Mouse (Mus musculus): Measurements from ENCODE around the gene Krtap28-10. TPM values are rescaled to one million over a fixed set of nuclear protein-coding genes. Genes with fewer than 3 reads are reported as not detected.

The Krtap28-10 gene
- polyA plus RNA-seq, 1 experiment = not detected

DNA sequence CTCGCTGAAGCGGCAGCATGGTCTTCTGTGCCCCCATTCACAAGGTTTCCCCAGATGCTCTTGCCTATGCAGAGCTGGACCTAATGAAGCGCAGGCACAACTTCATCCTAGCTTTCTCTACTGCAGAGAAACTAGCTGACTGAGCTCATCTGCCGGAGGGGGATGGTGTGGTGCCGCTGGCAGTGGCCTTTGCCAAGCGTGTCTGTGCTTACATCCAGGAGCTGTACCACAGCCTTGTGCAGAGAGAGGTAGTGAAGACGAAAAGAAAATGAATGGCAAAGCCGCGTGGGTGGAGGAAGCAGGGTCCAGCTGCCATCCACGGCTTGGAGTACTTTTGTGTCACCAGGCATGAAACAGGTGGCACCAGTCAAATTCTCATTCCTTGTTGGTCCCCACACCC is 24.9 kb upstream of the Krtap28-10 start:
- H3K4me1 ChIP-seq (replicated peaks; ENCODE audit: control insufficient read depth, insufficient read depth, low read length) = no peaks in the 10 kb centered on the region
- no peak overlapping the region for H3K27ac ChIP-seq (ENCODE audit: control insufficient read depth, insufficient read depth, low read length)
- no peak for DNase-seq
- H3K4me3 ChIP-seq (ENCODE audit: control insufficient read depth, insufficient read depth, low read length) = no peak overlapping the region
- WGBS = 83% methylated on average over 10 of the region's 10 CpGs
- TF ChIP-seq CTCF (IDR thresholded peaks at IDR 0.05; ENCODE audit: borderline replicate concordance, control insufficient read depth, extremely low read depth, insufficient read depth, low read length, poor library complexity) (no peak), POLR2A (IDR thresholded peaks at IDR 0.05; ENCODE audit: control insufficient read depth, extremely low read depth, insufficient read depth, low read length, poor library complexity) (no peak)
- no peaks in the 10 kb centered on the region for H3K36me3 ChIP-seq (ENCODE audit: control insufficient read depth, insufficient read depth, low read length)
- H3K27me3 ChIP-seq (ENCODE audit: control insufficient read depth, insufficient read depth, low read length) = no peaks in the 10 kb centered on the region

DNA sequence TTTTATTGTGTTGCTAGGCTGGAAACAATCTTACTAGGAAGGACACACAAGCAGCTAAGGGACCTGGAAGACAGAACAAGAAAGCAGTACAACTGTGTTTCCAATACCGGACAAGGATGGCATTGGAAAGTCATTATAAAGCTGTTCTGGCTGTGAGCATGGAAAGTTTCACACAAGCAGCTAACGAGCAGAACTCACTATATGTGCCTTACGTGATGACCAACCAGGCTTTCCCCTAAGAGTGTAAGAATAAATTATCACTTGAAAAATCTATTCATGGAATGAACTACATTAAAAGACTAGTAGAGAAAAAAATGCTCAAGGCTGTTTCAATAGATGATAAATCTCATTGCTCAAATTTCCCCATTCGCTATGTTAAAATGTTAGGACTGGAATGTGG is 24.3 kb upstream of the Krtap28-10 start:
- 92% methylated on average over 4 of the region's 4 CpGs for WGBS
- TF ChIP-seq POLR2A (IDR thresholded peaks at IDR 0.05; ENCODE audit: control insufficient read depth, extremely low read depth, insufficient read depth, low read length, poor library complexity) (no peak), CTCF (IDR thresholded peaks at IDR 0.05; ENCODE audit: borderline replicate concordance, control insufficient read depth, extremely low read depth, insufficient read depth, low read length, poor library complexity) (no peak)
- Histone ChIP-seq H3K4me3 (ENCODE audit: control insufficient read depth, insufficient read depth, low read length) (no peak overlapping the region), H3K4me1 (replicated peaks; ENCODE audit: control insufficient read depth, insufficient read depth, low read length) (no peaks in the 10 kb centered on the region), H3K36me3 (ENCODE audit: control insufficient read depth, insufficient read depth, low read length) (no peaks in the 10 kb centered on the region), H3K27me3 (ENCODE audit: control insufficient read depth, insufficient read depth, low read length) (no peaks in the 10 kb centered on the region), H3K27ac (ENCODE audit: control insufficient read depth, insufficient read depth, low read length) (no peak overlapping the region)
- no peak for DNase-seq

DNA sequence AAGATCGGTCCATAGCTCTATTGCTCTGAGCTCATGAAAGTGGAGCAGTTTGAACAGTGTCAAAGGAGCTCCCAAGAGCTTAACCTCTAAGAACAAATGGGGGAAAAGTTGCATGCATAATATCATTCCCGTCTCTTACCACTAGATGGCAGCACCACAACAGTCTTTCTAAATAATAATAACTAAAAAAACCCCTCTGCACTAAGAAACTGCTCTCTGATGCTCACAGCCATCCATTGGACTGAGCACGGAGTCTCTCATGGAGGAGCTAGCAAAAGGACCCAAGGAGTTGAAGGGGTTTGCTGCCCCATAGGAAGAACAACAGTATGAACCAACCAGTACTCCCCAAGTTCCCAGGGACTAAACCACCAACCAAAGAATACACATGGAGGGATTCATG is 22.6 kb upstream of the Krtap28-10 start:
- no peaks in the 10 kb centered on the region for H3K27me3 ChIP-seq (ENCODE audit: control insufficient read depth, insufficient read depth, low read length)
- TF ChIP-seq POLR2A (IDR thresholded peaks at IDR 0.05; ENCODE audit: control insufficient read depth, extremely low read depth, insufficient read depth, low read length, poor library complexity) (no peak), CTCF (IDR thresholded peaks at IDR 0.05; ENCODE audit: borderline replicate concordance, control insufficient read depth, extremely low read depth, insufficient read depth, low read length, poor library complexity) (no peak)
- DNase-seq = no peak
- no peak overlapping the region for H3K27ac ChIP-seq (ENCODE audit: control insufficient read depth, insufficient read depth, low read length)
- H3K4me3 ChIP-seq (ENCODE audit: control insufficient read depth, insufficient read depth, low read length) = no peak overlapping the region
- H3K4me1 ChIP-seq (replicated peaks; ENCODE audit: control insufficient read depth, insufficient read depth, low read length) = no peaks in the 10 kb centered on the region
- 16% methylated on average over 3 of the region's 3 CpGs for WGBS
- no peaks in the 10 kb centered on the region for H3K36me3 ChIP-seq (ENCODE audit: control insufficient read depth, insufficient read depth, low read length)

DNA sequence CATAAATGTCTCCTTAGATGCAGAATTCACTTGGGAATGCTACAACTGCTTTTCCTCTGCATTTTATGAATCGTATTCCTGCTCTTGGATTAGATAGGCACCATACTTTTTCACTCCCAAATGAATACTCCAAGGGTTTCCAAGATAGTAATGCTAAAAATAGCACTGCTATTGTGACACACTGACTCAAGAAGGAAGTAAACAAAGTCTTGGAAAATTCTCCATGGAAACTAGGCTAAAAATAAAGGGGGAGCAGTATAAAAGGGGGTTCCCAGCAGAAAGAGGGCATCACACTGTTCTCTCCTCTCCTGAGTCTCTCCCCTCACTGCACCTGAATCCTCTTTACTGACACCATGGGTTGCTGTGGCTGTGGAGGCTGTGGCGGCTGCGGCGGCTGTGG is 18.4 kb upstream of the Krtap28-10 start, which contains the start of gene Krtap28-13:
Gene Krtap28-13, plus strand, starts transcription at position 288 of the 400 bp plus-strand sequence.
- WGBS = 94% methylated on average over 4 of the region's 4 CpGs
- no peak for TF ChIP-seq CTCF (IDR thresholded peaks at IDR 0.05; ENCODE audit: borderline replicate concordance, control insufficient read depth, extremely low read depth, insufficient read depth, low read length, poor library complexity)
- no peak for TF ChIP-seq POLR2A (IDR thresholded peaks at IDR 0.05; ENCODE audit: control insufficient read depth, extremely low read depth, insufficient read depth, low read length, poor library complexity)
- H3K4me1 ChIP-seq (replicated peaks; ENCODE audit: control insufficient read depth, insufficient read depth, low read length) = no peaks in the 10 kb centered on the region

DNA sequence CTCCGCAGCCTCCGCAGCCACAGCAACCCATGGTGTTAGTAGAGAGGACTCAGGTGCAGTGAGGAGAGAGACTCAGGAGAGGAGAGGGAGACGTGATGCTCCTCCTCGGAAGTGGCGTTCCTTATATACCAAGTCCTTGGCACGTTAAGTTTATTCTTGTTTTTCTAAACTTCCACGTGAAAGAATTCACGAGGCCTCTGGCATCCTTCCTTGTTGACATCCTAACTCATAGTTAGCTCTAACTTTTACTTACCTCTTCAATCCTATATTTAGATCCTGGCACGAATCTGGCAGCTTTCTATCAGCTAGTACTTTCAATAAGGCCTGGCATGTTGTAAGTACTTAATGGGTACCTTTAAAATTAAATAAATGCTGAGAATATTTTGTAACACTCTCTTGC is 17.0 kb upstream of the Krtap28-10 start, which contains the start of gene A030005K14Rik:
Gene A030005K14Rik, minus strand, starts transcription at position 101 of the 400 bp plus-strand sequence.
- 92% methylated on average over 9 of the region's 9 CpGs for WGBS
- Histone ChIP-seq H3K4me3 (ENCODE audit: control insufficient read depth, insufficient read depth, low read length) (no peak within 1 kb of the TSS), H3K27ac (ENCODE audit: control insufficient read depth, insufficient read depth, low read length) (no peak within 1 kb of the TSS), H3K4me1 (replicated peaks; ENCODE audit: control insufficient read depth, insufficient read depth, low read length) (no peaks in the 10 kb centered on the region), H3K27me3 (ENCODE audit: control insufficient read depth, insufficient read depth, low read length) (no peaks in the 10 kb centered on the region), H3K36me3 (ENCODE audit: control insufficient read depth, insufficient read depth, low read length) (no peaks in the 10 kb centered on the region)
- no peak for DNase-seq
- TF ChIP-seq POLR2A (IDR thresholded peaks at IDR 0.05; ENCODE audit: control insufficient read depth, extremely low read depth, insufficient read depth, low read length, poor library complexity) (no peak), CTCF (IDR thresholded peaks at IDR 0.05; ENCODE audit: borderline replicate concordance, control insufficient read depth, extremely low read depth, insufficient read depth, low read length, poor library complexity) (no peak)

More for the DNA sequence above, 18.4 kb upstream of the Krtap28-10 start, which contains the start of gene Krtap28-13:
- H3K4me3 ChIP-seq (ENCODE audit: control insufficient read depth, insufficient read depth, low read length) = no peak within 1 kb of the TSS
- no peak for DNase-seq
- H3K27ac ChIP-seq (ENCODE audit: control insufficient read depth, insufficient read depth, low read length) = no peak within 1 kb of the TSS
- H3K27me3 ChIP-seq (ENCODE audit: control insufficient read depth, insufficient read depth, low read length) = no peaks in the 10 kb centered on the region
- no peaks in the 10 kb centered on the region for H3K36me3 ChIP-seq (ENCODE audit: control insufficient read depth, insufficient read depth, low read length)

DNA sequence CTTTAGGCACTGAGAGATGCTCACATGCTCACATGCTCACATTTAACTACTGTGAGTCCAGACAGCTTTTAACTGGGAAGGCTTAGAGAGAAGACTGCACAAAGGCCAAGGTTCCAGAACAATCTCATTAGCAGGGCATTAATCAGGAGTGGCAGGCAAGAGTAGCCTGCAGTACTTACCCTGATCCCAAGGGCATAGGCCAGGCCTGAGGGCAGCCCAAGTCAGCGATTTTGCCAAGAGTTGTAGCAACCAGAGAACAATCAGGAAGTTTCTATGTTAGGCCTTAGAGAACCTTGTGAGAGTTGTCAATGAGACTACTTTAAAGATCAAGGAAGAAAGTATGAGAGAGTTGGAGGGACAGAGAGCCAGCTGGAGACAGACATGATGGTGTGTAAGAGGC is 16.2 kb upstream of the Krtap28-10 start:
- H3K27ac ChIP-seq (ENCODE audit: control insufficient read depth, insufficient read depth, low read length) = no peak overlapping the region
- no peak overlapping the region for H3K4me3 ChIP-seq (ENCODE audit: control insufficient read depth, insufficient read depth, low read length)
- TF ChIP-seq POLR2A (IDR thresholded peaks at IDR 0.05; ENCODE audit: control insufficient read depth, extremely low read depth, insufficient read depth, low read length, poor library complexity) = no peak
- no peak for TF ChIP-seq CTCF (IDR thresholded peaks at IDR 0.05; ENCODE audit: borderline replicate concordance, control insufficient read depth, extremely low read depth, insufficient read depth, low read length, poor library complexity)
- H3K4me1 ChIP-seq (replicated peaks; ENCODE audit: control insufficient read depth, insufficient read depth, low read length) = no peaks in the 10 kb centered on the region
- DNase-seq = no peak
- WGBS = 84% methylated on average over 1 of the region's 1 CpGs
- H3K36me3 ChIP-seq (ENCODE audit: control insufficient read depth, insufficient read depth, low read length) = no peaks in the 10 kb centered on the region
- H3K27me3 ChIP-seq (ENCODE audit: control insufficient read depth, insufficient read depth, low read length) = no peaks in the 10 kb centered on the region

DNA sequence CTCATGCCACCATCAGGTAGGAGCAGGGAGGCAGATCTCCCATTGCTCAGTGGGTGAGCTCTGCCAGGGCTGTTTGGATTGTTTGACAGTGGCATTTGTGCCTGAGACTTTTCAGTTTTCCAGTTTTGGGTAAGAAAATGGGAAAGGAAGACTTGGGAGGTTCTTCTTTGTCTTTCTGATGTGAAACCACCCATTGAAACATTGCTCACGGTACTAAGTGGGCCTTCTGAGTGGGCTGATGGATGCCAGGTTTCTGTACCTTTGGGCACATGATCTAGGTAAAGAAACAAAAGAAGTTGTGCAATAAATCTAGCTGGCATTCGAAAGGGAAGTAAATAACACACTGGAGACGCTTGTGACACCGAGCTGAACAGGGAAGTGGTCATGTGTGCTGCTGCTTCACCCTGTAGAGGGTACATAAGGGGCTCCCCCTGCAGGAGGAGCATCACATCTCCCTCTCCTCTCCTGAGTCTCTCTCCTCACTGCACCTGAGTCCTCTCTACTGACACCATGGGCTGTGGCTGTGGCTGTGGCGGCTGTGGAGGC is 2.7 kb upstream of the Krtap28-10 start, which contains the start of gene Gm47969:
Gene Gm47969, plus strand, starts transcription at position 51 of the 546 bp plus-strand sequence.
- Histone ChIP-seq H3K4me3 (ENCODE audit: control insufficient read depth, insufficient read depth, low read length) (no peak within 1 kb of the TSS), H3K4me1 (replicated peaks; ENCODE audit: control insufficient read depth, insufficient read depth, low read length) (no peaks in the 10 kb centered on the region), H3K36me3 (ENCODE audit: control insufficient read depth, insufficient read depth, low read length) (no peaks in the 10 kb centered on the region), H3K27ac (ENCODE audit: control insufficient read depth, insufficient read depth, low read length) (no peak within 1 kb of the TSS), H3K27me3 (ENCODE audit: control insufficient read depth, insufficient read depth, low read length) (no peaks in the 10 kb centered on the region)
- no peak for TF ChIP-seq POLR2A (IDR thresholded peaks at IDR 0.05; ENCODE audit: control insufficient read depth, extremely low read depth, insufficient read depth, low read length, poor library complexity)
- TF ChIP-seq CTCF (IDR thresholded peaks at IDR 0.05; ENCODE audit: borderline replicate concordance, control insufficient read depth, extremely low read depth, insufficient read depth, low read length, poor library complexity) = no peak
- WGBS = 29% methylated on average over 5 of the region's 5 CpGs
- DNase-seq = no peak

All from thymus, adult 2 months (tissue).